Mouse (Mus musculus): ENCODE results near the gene AC109138.7. TPM values are rescaled to one million over a fixed set of nuclear protein-coding genes. Genes with fewer than 3 reads are reported as not detected.

Gene AC109138.7
- not detected in 2 replicates for polyA plus RNA-seq (2016; fragmentation: Nextera tagmentation; extraction: Ambion mirVana)

DNA sequence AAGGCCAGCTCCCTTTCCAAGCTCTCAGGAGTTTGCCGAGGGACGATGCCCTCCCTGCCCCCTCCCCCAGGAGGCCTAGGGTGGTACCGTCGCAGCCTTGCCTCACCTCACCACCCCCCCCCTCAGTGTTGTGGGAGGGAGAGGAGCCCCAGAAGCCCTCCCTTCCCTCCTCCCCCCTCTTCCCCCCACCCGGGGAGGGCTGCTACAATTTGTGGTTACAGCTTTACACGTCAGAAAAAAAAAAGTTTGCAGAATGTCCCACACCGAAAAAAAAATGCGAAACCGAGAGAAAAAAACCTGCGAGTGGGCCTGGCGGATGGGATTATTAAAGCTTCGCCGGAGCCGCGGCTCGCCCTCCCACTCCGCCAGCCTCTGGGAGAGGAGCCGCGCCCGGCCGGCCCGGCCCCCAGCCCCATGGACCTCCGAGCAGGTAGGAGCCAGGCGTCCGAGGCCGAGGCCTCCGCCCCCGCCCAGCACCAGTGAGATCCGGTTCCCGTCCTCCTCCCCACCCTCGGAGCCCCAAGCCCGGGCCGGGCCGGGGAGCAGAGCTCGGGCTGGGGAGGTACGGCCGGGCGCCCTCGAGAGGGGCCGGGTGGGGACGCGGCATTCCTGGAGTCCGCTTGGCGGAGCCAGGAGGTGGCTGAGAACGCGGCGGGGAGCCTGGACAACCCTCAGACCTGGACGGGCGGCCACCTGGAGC, at the start of gene AC109138.7, which contains the start of gene Clcf1:
Gene AC109138.7, plus strand, starts transcription at position 287 of the 700 bp plus-strand sequence.
Gene Clcf1, plus strand, starts transcription at position 168 of the 700 bp plus-strand sequence.
- Histone ChIP-seq H3K9ac (replicated peaks) (peak within 1 kb of the TSS; percentile 97), H3K36me3 (no peaks in the 10 kb centered on the region), H3K4me1 (replicated peaks) (peaks cover 64% of the 10 kb centered on the region), H3K9me3 (no peaks in the 10 kb centered on the region), H3K4me3 (replicated peaks) (peak within 1 kb of the TSS; percentile 89), H3K27ac (peak within 1 kb of the TSS; percentile 96), H3K27me3 (peaks cover 23% of the 10 kb centered on the region; the same call in 1 of the 2 replicates), H3K4me2 (peak within 1 kb of the TSS; percentile 87)
- WGBS = 1% methylated on average over 48 of the region's 49 CpGs
- ATAC-seq (ENCODE audit: insufficient number of reproducible peaks, insufficient read depth, low FRiP score, low TSS enrichment, low read depth) = peak; percentile 49; the same call in 1 of the 2 replicates

GRCm38 (mm10) chr19:4164721-4165120, 49.4 kb upstream of the AC109138.7 start:
- Histone ChIP-seq H3K4me2 (no peak overlapping the region), H3K4me3 (replicated peaks) (no peak overlapping the region), H3K27ac (no peak overlapping the region), H3K9me3 (no peaks in the 10 kb centered on the region), H3K27me3 (no peaks in the 10 kb centered on the region), H3K36me3 (peaks cover 19% of the 10 kb centered on the region), H3K4me1 (replicated peaks) (peaks cover 7% of the 10 kb centered on the region), H3K9ac (replicated peaks) (no peak overlapping the region)
- no peak for ATAC-seq (ENCODE audit: insufficient number of reproducible peaks, insufficient read depth, low FRiP score, low TSS enrichment, low read depth)
- WGBS = 79% methylated on average over 2 of the region's 2 CpGs

GRCm38 (mm10) chr19:4166678-4167476, 47.3 kb upstream of the AC109138.7 start:
- Histone ChIP-seq H3K4me1 (replicated peaks) (peaks cover 22% of the 10 kb centered on the region), H3K4me2 (no peak overlapping the region), H3K9me3 (no peaks in the 10 kb centered on the region), H3K4me3 (replicated peaks) (no peak overlapping the region), H3K9ac (replicated peaks) (no peak overlapping the region), H3K27ac (no peak overlapping the region), H3K36me3 (no peaks in the 10 kb centered on the region; the same call in 1 of the 2 replicates), H3K27me3 (no peaks in the 10 kb centered on the region)
- 75% methylated on average over 9 of the region's 9 CpGs for WGBS
- no peak for ATAC-seq (ENCODE audit: insufficient number of reproducible peaks, insufficient read depth, low FRiP score, low TSS enrichment, low read depth)

DNA sequence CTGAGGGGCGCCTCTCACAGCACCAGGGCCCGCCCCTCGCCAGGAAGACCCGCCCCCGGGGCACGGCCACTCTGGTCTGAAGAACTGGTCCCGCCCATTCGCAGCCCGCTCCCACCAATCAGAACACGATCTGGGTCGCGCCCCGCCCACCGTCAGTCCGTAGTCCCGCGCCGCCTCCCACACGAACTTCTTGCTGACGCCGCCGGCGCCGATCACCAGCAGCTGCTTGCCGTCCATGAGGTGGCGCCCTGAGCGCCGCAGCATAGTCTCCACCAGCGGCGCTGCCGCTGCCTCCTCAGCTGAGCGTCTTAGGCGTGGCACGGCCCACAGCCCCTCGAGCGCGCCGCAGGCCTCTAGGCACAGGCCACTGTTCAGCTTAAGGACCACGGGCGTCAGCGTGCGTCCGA, 44.8 kb upstream of the AC109138.7 start:
- ATAC-seq (ENCODE audit: insufficient number of reproducible peaks, insufficient read depth, low FRiP score, low TSS enrichment, low read depth) = peak; percentile 90
- under 1% methylated on average over 43 of the region's 43 CpGs for WGBS

DNA sequence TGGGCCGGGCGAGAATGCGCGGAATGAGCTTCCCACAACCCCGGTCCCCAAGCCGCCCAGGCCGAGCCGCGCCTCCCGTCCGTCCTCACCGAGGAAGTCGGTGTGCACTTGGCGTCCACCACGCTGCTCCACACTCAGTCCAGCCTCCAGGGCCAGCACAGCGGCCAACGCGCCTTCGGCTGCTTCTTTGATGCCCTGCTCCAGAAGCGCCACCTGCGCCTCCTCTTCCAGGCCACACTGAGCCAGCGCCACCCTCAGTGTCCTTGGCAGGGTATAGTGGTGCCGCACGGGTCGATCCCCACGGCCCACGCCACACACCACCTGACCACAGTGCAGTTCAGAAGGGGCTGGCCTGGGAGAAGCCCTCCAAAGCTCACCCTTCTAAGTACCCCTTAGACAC, 44.3 kb upstream of the AC109138.7 start:
- WGBS = 8% methylated on average over 27 of the region's 27 CpGs
- peak; percentile 38 for ATAC-seq (ENCODE audit: insufficient number of reproducible peaks, insufficient read depth, low FRiP score, low TSS enrichment, low read depth)
- peak overlapping the region; percentile 77 for H3K9ac ChIP-seq (replicated peaks)

More for the DNA sequence above, 44.8 kb upstream of the AC109138.7 start:
- Histone ChIP-seq H3K36me3 (no peaks in the 10 kb centered on the region), H3K4me3 (replicated peaks) (peak overlapping the region; percentile 46), H3K4me1 (replicated peaks) (peaks cover 16% of the 10 kb centered on the region), H3K9ac (replicated peaks) (peak overlapping the region; percentile 77), H3K9me3 (no peaks in the 10 kb centered on the region), H3K4me2 (peak overlapping the region; percentile 83), H3K27me3 (no peaks in the 10 kb centered on the region), H3K27ac (peak overlapping the region; percentile 88)

GRCm38 (mm10) chr19:4170723-4171392, 43.3 kb upstream of the AC109138.7 start:
- no peak overlapping the region for H3K27ac ChIP-seq
- no peak overlapping the region for H3K4me2 ChIP-seq
- H3K4me3 ChIP-seq (replicated peaks) = no peak overlapping the region
- H3K36me3 ChIP-seq = no peaks in the 10 kb centered on the region
- no peak for ATAC-seq (ENCODE audit: insufficient number of reproducible peaks, insufficient read depth, low FRiP score, low TSS enrichment, low read depth)
- H3K4me1 ChIP-seq (replicated peaks) = peaks cover 26% of the 10 kb centered on the region
- peaks cover 6% of the 10 kb centered on the region; the same call in 1 of the 2 replicates for H3K27me3 ChIP-seq
- 83% methylated on average over 10 of the region's 10 CpGs for WGBS
- H3K9me3 ChIP-seq = no peaks in the 10 kb centered on the region
- H3K9ac ChIP-seq (replicated peaks) = peak overlapping the region; percentile 6; the same call in 1 of the 2 replicates

More for the DNA sequence above, 44.3 kb upstream of the AC109138.7 start:
- H3K4me1 ChIP-seq (replicated peaks) = peaks cover 16% of the 10 kb centered on the region
- peak overlapping the region; percentile 46 for H3K4me3 ChIP-seq (replicated peaks)
- no peaks in the 10 kb centered on the region for H3K9me3 ChIP-seq
- peak overlapping the region; percentile 88 for H3K27ac ChIP-seq
- 0 out of 2 replicates have a peak, but pooled peaks cover 2% of the 10 kb centered on the region for H3K27me3 ChIP-seq
- H3K4me2 ChIP-seq = peak overlapping the region; percentile 83
- H3K36me3 ChIP-seq = no peaks in the 10 kb centered on the region

DNA sequence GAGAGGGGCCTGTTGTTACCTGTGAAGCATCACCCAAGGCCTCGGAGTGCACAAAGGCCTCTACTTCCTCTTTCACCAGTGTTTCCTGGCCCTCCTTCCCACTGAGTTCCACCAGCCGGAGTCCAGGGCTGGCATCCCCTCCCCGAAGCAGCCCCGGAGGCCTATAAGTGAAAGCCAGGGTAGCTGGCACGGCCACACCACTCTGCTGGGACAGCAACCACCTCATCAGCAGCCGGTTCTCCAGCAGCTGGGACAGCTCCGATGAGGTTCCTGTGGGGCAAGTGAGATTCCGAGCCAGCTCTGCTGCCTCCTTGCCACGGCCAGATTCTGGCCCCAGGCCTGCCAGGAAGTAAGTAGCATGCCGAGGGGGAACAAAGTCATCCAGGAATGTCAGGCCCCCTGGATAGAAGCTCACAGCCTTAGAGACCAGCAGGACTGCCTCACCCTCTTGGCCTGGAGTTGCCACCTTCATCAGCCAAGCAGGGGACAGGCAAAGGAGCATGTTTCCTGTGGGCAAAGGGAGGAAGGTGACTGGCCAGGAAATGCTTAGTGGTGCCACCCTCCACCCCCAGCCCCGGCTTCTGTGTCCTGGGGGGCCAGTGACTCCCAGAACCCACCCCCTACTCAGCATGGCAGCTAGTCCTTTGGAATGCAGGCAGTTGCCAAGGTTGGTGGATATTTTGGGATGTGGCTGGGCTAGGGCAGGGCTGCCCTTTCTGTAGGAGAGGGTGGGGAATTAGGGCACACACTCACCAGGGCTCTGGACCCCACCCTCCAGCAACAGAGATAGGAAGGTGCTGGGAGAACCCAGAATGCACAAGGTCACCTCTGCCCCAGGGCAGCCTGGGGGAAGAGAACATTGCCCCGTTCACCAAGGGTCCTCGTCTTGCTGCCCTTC, 42.5 kb upstream of the AC109138.7 start:
- Histone ChIP-seq H3K27me3 (peaks cover 6% of the 10 kb centered on the region; the same call in 1 of the 2 replicates), H3K4me1 (replicated peaks) (peaks cover 27% of the 10 kb centered on the region), H3K36me3 (no peaks in the 10 kb centered on the region), H3K4me3 (replicated peaks) (no peak overlapping the region), H3K27ac (no peak overlapping the region), H3K4me2 (no peak overlapping the region), H3K9ac (replicated peaks) (no peak overlapping the region; the same call in 1 of the 2 replicates), H3K9me3 (no peaks in the 10 kb centered on the region)
- WGBS = 70% methylated on average over 13 of the region's 13 CpGs
- no peak for ATAC-seq (ENCODE audit: insufficient number of reproducible peaks, insufficient read depth, low FRiP score, low TSS enrichment, low read depth)

DNA sequence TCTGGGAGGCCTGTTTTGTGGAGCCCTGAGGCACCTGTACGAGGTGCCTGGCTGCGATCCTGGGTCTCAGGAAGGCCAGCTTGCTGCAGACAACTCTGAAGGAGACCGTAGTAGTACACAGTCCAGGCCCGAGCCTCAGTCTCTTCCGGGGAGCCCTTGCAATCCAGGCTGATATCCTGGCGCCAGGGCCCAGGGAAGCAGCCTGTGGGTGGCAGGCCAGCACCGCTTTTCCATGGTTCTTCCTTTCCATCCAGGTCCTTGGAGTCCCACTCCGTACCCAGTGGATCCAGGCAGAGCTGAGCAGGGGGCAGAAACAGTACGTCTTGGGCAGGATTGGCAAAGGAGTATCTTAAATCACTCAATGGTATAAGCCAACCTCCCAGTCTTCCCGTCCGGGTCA, 41.2 kb upstream of the AC109138.7 start:
- Histone ChIP-seq H3K36me3 (no peaks in the 10 kb centered on the region), H3K4me3 (replicated peaks) (no peak overlapping the region), H3K9ac (replicated peaks) (no peak overlapping the region), H3K27ac (no peak overlapping the region), H3K27me3 (peaks cover 6% of the 10 kb centered on the region; the same call in 1 of the 2 replicates), H3K4me2 (no peak overlapping the region), H3K4me1 (replicated peaks) (peaks cover 27% of the 10 kb centered on the region), H3K9me3 (no peaks in the 10 kb centered on the region)
- no peak for ATAC-seq (ENCODE audit: insufficient number of reproducible peaks, insufficient read depth, low FRiP score, low TSS enrichment, low read depth)
- 54% methylated on average over 11 of the region's 11 CpGs for WGBS

GRCm38 (mm10) chr19:4175368-4175947, 38.7 kb upstream of the AC109138.7 start, which contains the start of gene Carns1:
TSS of gene Carns1 (minus strand) at chr19:4175479.
- H3K9ac ChIP-seq (replicated peaks) = peak within 1 kb of the TSS; percentile 60
- peaks cover 6% of the 10 kb centered on the region; the same call in 1 of the 2 replicates for H3K27me3 ChIP-seq
- H3K27ac ChIP-seq = no peak within 1 kb of the TSS
- no peaks in the 10 kb centered on the region for H3K9me3 ChIP-seq
- H3K4me1 ChIP-seq (replicated peaks) = peaks cover 19% of the 10 kb centered on the region
- peak within 1 kb of the TSS; percentile 49 for H3K4me2 ChIP-seq
- peak within 1 kb of the TSS; percentile 24 for H3K4me3 ChIP-seq (replicated peaks)
- peak; percentile 49 for ATAC-seq (ENCODE audit: insufficient number of reproducible peaks, insufficient read depth, low FRiP score, low TSS enrichment, low read depth)
- WGBS = 3% methylated on average over 11 of the region's 11 CpGs
- no peaks in the 10 kb centered on the region for H3K36me3 ChIP-seq

DNA sequence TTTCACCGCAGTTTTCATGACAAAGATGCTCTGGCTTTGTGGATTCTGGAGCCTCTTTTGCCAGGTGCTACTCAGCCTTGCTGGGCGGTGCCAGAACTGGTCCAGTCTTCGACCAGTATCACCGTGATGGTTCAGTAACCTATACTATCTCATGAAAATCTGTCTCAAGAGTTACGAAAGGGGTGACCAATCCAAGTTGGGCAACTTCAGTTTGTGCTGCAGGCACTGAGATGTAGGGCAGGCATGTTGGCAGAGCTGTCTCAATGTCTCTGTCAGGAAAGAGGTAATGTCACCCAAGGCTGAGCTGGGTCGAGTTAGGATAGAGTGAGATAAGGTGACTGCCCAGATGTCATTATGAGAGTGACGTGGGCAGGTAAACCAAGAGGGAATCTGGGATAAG, 33.7 kb upstream of the AC109138.7 start:
- no peak overlapping the region for H3K9ac ChIP-seq (replicated peaks)
- H3K27me3 ChIP-seq = no peaks in the 10 kb centered on the region
- H3K4me3 ChIP-seq (replicated peaks) = no peak overlapping the region
- no peaks in the 10 kb centered on the region for H3K9me3 ChIP-seq
- H3K36me3 ChIP-seq = no peaks in the 10 kb centered on the region
- peaks cover 14% of the 10 kb centered on the region for H3K4me1 ChIP-seq (replicated peaks)
- no peak overlapping the region for H3K27ac ChIP-seq
- no peak overlapping the region for H3K4me2 ChIP-seq
- no peak for ATAC-seq (ENCODE audit: insufficient number of reproducible peaks, insufficient read depth, low FRiP score, low TSS enrichment, low read depth)
- WGBS = 86% methylated on average over 7 of the region's 7 CpGs
